Mouse (Mus musculus): ENCODE measurements around the gene Car11. TPM values are rescaled to one million over a fixed set of nuclear protein-coding genes. Genes with fewer than 3 reads are reported as not detected.

Car11 gene
- polyA plus RNA-seq, 2 experiments from 2014 or later, result 1.2 to 1.3 TPM

- ATAC-seq, result no peak
Measured at GRCm38 (mm10) chr7:45711316-45712021, 11.8 kb downstream of the Car11 start.

- no peak for ATAC-seq
Measured at GRCm38 (mm10) chr7:45712022-45712757, 12.5 kb downstream of the Car11 start.

DNA sequence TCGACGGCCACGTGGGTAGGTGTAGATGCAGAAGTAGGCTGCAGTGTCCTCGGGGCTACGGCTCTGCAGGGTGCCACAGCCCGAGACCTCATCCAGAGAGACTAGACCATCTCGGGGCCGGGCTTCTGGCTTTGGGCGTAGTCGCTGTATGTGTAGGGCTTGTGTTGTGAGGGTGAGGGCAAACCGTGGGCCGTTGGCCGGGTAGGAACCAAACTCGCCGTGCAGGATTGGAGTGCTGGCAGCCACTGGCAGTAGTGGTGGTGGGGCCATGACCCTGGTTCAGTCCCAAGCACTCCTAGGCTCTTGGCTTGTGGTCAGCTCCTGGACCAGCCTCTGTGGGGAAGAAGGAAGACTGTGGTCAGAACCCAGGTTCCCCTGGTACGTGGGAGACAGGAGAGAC lies 13.8 kb downstream of the Car11 start:
- ATAC-seq, result no peak

DNA sequence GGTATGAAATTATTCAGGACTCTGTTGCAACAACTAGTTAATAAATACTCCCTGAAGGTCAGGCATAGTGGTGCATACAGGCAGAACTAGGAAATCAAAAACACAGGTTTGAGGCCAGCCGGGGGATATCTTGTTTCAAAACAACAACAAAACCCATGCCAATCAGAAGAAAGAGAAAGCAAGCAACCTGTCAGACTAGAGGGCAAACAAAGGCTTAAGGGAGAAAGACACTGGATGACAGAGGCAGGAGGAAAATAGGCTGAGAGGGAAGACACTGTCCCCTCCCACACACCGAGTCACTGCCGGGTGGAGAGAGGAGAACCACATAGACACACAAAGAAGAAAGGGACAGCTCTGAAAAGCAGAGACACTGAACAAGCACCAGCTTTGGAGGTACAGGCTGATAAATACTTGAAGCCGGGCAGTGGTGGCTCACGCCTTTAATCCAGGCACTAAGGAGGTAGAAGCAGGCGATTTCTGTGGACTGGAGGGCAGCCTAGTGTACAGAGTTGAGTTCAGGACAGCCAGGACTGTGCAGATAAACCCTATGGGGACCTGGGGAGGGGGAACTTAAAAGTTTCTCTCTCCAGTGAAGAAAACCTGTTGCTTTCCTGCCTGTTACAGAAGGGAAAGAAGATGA lies 14.4 kb downstream of the Car11 start:
- no peak for ATAC-seq

- ATAC-seq, result no peak
Measured at GRCm38 (mm10) chr7:45714630-45715089, 15.0 kb downstream of the Car11 start.

DNA sequence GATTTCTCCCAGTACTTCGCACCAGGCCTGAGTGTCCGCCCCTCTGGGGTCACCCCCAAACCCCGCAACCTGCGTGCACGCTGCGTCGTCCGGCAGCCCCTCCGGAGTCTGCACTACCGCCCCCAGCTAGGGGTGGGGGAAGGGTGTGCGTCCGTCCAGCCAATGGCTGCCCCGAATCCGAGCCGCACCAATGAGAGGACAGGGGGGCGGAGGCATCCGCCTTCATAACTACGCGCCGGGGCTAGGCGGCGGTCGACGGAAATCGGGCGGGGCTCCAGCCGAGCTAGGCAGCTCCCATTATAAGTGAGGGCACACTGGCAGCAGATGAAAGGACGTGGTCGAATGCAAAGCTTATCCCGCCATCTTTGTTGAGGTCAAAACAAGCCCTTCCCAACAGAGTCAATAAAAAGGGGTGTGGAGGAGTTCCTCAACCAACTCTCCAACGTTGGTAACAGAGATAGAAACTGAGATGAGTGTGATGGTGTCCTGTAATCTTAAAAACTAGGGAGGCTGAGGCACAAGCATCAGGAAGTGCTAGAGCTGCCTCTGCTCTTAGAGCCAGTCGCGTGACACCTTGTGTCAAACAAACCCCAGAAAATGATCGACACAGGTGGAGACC lies 15.6 kb downstream of the Car11 start, which contains the start of gene Rpl18:
Gene Rpl18, plus strand, starts transcription at position 368 of the 619 bp plus-strand sequence.
- peak; percentile 90 for ATAC-seq

DNA sequence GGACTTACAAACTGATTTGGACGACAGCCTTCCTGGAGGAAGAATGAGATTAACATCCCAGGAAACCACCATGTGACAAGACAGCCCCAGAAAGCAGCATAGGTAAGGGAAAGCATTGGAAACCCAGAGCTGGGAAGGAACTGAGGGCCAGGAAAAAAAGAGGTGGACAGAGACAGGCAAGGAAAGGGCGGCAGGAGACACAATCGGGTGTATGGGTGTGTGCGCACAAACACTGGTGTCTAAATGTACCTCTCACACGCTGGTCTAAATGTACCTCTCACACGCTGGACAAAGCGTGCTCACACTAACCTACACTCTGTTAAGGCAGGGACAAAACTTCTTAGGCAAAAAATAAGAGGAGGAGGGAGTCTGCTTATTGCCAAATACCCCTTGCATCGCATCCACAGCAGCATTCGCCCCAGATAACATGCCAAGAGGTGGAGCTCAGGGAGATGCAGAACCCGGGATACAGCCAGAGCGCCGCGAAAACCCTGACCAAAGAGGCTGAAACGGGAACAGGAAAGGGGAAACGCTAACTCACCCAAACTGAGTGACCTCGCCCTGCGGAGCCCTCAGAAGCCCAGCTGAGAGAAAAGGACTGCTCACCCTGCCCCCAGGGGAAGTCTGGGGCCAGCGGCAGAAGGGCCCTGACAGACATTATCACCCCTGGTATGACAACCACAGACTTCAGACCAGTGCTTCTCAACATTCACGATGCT lies 16.3 kb downstream of the Car11 start:
- ATAC-seq, result no peak

DNA sequence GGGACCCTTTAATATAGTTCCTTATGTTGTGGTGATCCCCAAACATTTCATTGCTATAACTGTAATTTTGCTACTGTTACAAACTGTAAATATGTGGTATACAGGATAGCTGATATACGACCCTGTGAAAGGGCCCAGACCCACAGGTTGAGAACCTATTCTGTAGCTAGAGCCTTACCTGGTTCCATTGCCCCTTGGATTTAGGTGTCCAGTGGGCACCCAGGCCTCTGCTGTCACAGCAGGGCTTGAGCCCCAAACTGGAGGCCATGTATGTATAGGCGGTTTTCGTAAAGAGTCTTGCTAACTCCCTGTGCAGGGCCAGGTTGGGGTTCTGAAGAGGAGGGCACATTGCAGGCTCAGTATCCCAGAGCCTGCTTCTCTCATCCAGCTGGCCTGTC lies 16.8 kb downstream of the Car11 start:
- no peak for ATAC-seq

- ATAC-seq, result no peak
Measured at GRCm38 (mm10) chr7:45716952-45717917, 17.6 kb downstream of the Car11 start.

GRCm38 (mm10) chr7:45717918-45718297 lies 18.3 kb downstream of the Car11 start, which contains the start of gene Sphk2:
Sphk2 (minus strand) TSS chr7:45718002.
- peak; percentile 72 for ATAC-seq

DNA sequence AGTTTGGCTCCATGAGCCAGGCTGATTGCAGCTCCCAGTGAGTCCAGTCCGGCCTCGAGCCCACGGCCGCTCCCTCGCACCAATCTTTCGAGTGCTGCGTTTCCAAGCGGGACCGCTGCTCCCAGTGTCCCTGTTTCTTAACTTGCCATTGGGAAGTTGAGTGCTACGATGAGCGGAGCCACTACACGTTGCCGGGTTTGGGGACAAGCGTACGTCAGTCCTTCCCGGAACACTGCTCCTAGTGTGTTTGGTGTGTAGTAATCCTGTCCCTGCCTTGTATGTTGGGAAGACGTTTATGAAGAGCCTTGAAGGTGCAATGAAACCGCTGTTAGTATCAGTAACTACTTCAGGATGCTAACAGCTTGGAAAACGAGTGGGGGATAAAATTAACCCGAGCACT lies 18.7 kb downstream of the Car11 start:
- ATAC-seq, result no peak

GRCm38 (mm10) chr7:45719180-45719579 lies 19.5 kb downstream of the Car11 start:
- ATAC-seq, result no peak

DNA sequence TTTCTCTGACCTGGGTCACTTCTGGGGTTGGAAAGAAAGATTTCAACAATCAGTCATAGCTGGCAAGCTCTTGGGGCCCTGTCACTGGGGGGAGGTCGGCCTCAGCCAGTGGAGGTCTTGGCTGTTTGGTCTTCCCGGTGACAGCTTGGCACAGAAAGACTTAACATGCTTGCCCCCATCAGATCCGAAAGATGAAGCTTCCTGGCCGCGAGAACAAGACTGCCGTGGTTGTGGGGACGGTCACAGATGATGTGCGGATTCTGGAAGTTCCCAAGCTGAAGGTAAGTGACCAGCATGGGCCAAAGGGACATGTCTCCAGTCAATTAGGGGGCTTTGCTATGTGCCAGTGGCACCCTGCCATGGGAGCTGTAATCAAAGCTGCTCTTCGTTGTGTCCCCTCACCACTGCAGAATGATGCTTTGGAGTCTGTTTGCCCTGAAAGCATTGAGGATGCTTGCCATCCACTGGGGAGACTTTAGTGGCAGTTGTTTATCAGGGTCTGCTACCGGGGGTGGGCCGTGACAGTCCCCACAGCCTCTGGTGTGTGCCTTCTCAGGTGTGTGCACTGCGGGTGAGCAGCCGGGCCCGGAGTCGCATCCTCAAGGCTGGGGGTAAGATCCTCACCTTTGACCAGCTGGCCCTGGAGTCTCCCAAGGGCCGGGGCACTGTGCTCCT lies 20.2 kb downstream of the Car11 start:
- ATAC-seq, result no peak

- no peak for ATAC-seq
Measured at GRCm38 (mm10) chr7:45720413-45721233, 21.0 kb downstream of the Car11 start, which contains the start of gene Fam83e. Fam83e (plus strand) TSS chr7:45721212.

- no peak for ATAC-seq
Measured at GRCm38 (mm10) chr7:45721234-45721571, 21.6 kb downstream of the Car11 start.

DNA sequence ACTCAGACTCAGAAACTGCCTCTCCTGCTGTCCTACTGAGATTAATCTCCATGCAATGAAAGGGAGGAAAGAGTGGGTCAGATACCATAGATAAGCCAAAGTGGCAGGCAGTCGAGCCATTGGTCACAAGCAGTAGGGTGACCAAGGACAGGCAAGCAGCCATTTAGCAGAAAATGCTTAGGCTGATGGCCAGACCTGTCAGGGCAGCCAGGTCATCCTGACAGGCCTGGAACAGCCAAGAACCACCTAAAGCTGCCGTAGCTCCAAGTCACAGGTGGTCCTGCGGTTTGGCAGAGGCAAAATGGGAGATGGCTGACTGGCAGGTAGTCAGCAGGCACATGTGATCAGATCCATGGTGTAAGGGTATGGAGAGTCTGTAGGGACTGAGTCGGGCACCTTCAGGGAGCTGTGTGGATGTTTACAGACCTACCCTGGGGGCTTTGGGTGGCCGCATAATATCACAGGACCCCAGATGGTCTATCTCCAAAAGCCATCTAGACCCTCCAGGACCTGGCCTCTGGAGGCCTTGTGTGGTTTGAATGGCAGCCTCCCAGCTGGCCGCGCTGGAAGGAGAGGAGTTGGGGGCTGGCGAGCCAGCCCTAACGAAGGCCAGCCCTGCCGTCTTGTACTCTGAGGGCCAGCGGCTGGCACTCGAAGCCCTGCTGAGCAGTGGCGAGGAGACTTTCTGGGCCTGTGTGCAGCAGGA lies 22.2 kb downstream of the Car11 start:
- ATAC-seq, result no peak

- ATAC-seq, result no peak
Measured at GRCm38 (mm10) chr7:45722348-45722713, 22.7 kb downstream of the Car11 start.

- ATAC-seq, result no peak
Measured at GRCm38 (mm10) chr7:45723301-45723700, 23.7 kb downstream of the Car11 start.

- ATAC-seq, result no peak
Measured at GRCm38 (mm10) chr7:45723781-45724180, 24.1 kb downstream of the Car11 start.

Measured in CD4-positive, CD25-positive, alpha-beta regulatory T cell, adult 4 months (primary cell).